Mouse (Mus musculus): ENCODE measurements around the gene Tmem258. TPM values are rescaled to one million over a fixed set of nuclear protein-coding genes. Genes with fewer than 3 reads are reported as not detected.

Tmem258 gene
- polyA plus RNA-seq, 1 experiment from 2014 or later, result 470 TPM

GRCm38 (mm10) chr19:10173116-10173718, 30.6 kb upstream of the Tmem258 start:
- 0 out of 2 replicates have a peak, but pooled peaks cover 4% of the 10 kb centered on the region for H3K4me1 ChIP-seq (replicated peaks)
- no peak overlapping the region for H3K4me3 ChIP-seq (replicated peaks)
- ATAC-seq, result peak; percentile 68
- 75% methylated on average over 5 of the region's 5 CpGs for WGBS
- no peaks in the 10 kb centered on the region for H3K9me3 ChIP-seq
- H3K36me3 ChIP-seq, result no peaks in the 10 kb centered on the region
- no peaks in the 10 kb centered on the region; the same call in 1 of the 2 replicates for H3K27me3 ChIP-seq (replicated peaks)
- no peak overlapping the region for H3K9ac ChIP-seq
- no peak overlapping the region for H3K4me2 ChIP-seq (replicated peaks)
- H3K27ac ChIP-seq, result no peak overlapping the region

- WGBS, result 87% methylated on average over 7 of the region's 7 CpGs
- Histone ChIP-seq H3K36me3 (no peaks in the 10 kb centered on the region), H3K4me1 (replicated peaks) (0 out of 2 replicates have a peak, but pooled peaks cover 4% of the 10 kb centered on the region), H3K27me3 (replicated peaks) (no peaks in the 10 kb centered on the region; the same call in 1 of the 2 replicates), H3K9me3 (no peaks in the 10 kb centered on the region), H3K4me2 (replicated peaks) (no peak overlapping the region), H3K9ac (no peak overlapping the region), H3K4me3 (replicated peaks) (no peak overlapping the region), H3K27ac (no peak overlapping the region)
- ATAC-seq, result no peak
Observed at GRCm38 (mm10) chr19:10173844-10174539, 29.8 kb upstream of the Tmem258 start.

GRCm38 (mm10) chr19:10174956-10175355, 28.9 kb upstream of the Tmem258 start:
- no peak overlapping the region for H3K4me3 ChIP-seq (replicated peaks)
- H3K9ac ChIP-seq, result no peak overlapping the region
- H3K36me3 ChIP-seq, result no peaks in the 10 kb centered on the region
- H3K4me1 ChIP-seq (replicated peaks), result 0 out of 2 replicates have a peak, but pooled peaks cover 4% of the 10 kb centered on the region
- H3K4me2 ChIP-seq (replicated peaks), result no peak overlapping the region
- no peaks in the 10 kb centered on the region; the same call in 1 of the 2 replicates for H3K27me3 ChIP-seq (replicated peaks)
- no peak for ATAC-seq
- WGBS, result 78% methylated on average over 4 of the region's 4 CpGs
- H3K9me3 ChIP-seq, result no peaks in the 10 kb centered on the region
- no peak overlapping the region for H3K27ac ChIP-seq

GRCm38 (mm10) chr19:10176477-10176876, 27.3 kb upstream of the Tmem258 start:
- no peak overlapping the region for H3K4me2 ChIP-seq (replicated peaks)
- no peak overlapping the region for H3K4me3 ChIP-seq (replicated peaks)
- no peaks in the 10 kb centered on the region for H3K36me3 ChIP-seq
- WGBS, result 83% methylated on average over 1 of the region's 1 CpGs
- H3K27ac ChIP-seq, result no peak overlapping the region
- ATAC-seq, result no peak
- 0 out of 2 replicates have a peak, but pooled peaks cover 4% of the 10 kb centered on the region for H3K4me1 ChIP-seq (replicated peaks)
- no peaks in the 10 kb centered on the region; the same call in 1 of the 2 replicates for H3K27me3 ChIP-seq (replicated peaks)
- H3K9me3 ChIP-seq, result no peaks in the 10 kb centered on the region
- no peak overlapping the region for H3K9ac ChIP-seq

- no peak overlapping the region for H3K9ac ChIP-seq
- no peak overlapping the region for H3K4me3 ChIP-seq (replicated peaks)
- ATAC-seq, result no peak; the same call in 1 of the 2 replicates
- H3K9me3 ChIP-seq, result no peaks in the 10 kb centered on the region
- H3K36me3 ChIP-seq, result no peaks in the 10 kb centered on the region
- no peaks in the 10 kb centered on the region; the same call in 1 of the 2 replicates for H3K27me3 ChIP-seq (replicated peaks)
- 0 out of 2 replicates have a peak, but pooled peaks cover 4% of the 10 kb centered on the region for H3K4me1 ChIP-seq (replicated peaks)
- H3K4me2 ChIP-seq (replicated peaks), result no peak overlapping the region
- 50% methylated on average over 7 of the region's 7 CpGs for WGBS
- no peak overlapping the region for H3K27ac ChIP-seq
Observed at GRCm38 (mm10) chr19:10176941-10177372, 26.9 kb upstream of the Tmem258 start.

- ATAC-seq, result no peak
- no peaks in the 10 kb centered on the region for H3K27me3 ChIP-seq (replicated peaks)
- H3K27ac ChIP-seq, result no peak overlapping the region
- H3K4me1 ChIP-seq (replicated peaks), result peaks cover 19% of the 10 kb centered on the region
- peaks cover 8% of the 10 kb centered on the region for H3K36me3 ChIP-seq
- H3K9ac ChIP-seq, result no peak overlapping the region
- no peak overlapping the region for H3K4me3 ChIP-seq (replicated peaks)
- no peaks in the 10 kb centered on the region for H3K9me3 ChIP-seq
- WGBS, result 90% methylated on average over 7 of the region's 7 CpGs
- no peak overlapping the region for H3K4me2 ChIP-seq (replicated peaks)
Observed at GRCm38 (mm10) chr19:10181225-10181624, 22.6 kb upstream of the Tmem258 start.

- H3K36me3 ChIP-seq, result peaks cover 18% of the 10 kb centered on the region
- H3K9ac ChIP-seq, result peak overlapping the region; percentile 34; the same call in 1 of the 2 replicates
- peak overlapping the region; percentile 61 for H3K4me2 ChIP-seq (replicated peaks)
- H3K4me3 ChIP-seq (replicated peaks), result peak overlapping the region; percentile 92
- H3K27me3 ChIP-seq (replicated peaks), result no peaks in the 10 kb centered on the region
- H3K4me1 ChIP-seq (replicated peaks), result peaks cover 24% of the 10 kb centered on the region
- H3K27ac ChIP-seq, result 0 out of 2 replicates have a peak overlapping the region, but pooled peaks have one; percentile 60
- H3K9me3 ChIP-seq, result no peaks in the 10 kb centered on the region
- 29% methylated on average over 7 of the region's 7 CpGs for WGBS
- ATAC-seq, result no peak
Observed at GRCm38 (mm10) chr19:10182142-10182541, 21.7 kb upstream of the Tmem258 start.

GRCm38 (mm10) chr19:10182670-10183298, 21.0 kb upstream of the Tmem258 start, which contains the start of gene Fads1:
Gene Fads1 (plus strand): TSS chr19:10182888.
- Histone ChIP-seq H3K27ac (peak within 1 kb of the TSS; percentile 97), H3K4me1 (replicated peaks) (peaks cover 24% of the 10 kb centered on the region), H3K27me3 (replicated peaks) (no peaks in the 10 kb centered on the region), H3K4me3 (replicated peaks) (peak within 1 kb of the TSS; percentile 92), H3K9ac (peak within 1 kb of the TSS; percentile 97), H3K9me3 (no peaks in the 10 kb centered on the region), H3K36me3 (peaks cover 24% of the 10 kb centered on the region), H3K4me2 (replicated peaks) (peak within 1 kb of the TSS; percentile 61)
- WGBS, result under 1% methylated on average over 70 of the region's 70 CpGs
- peak; percentile 97 for ATAC-seq

- 1% methylated on average over 35 of the region's 35 CpGs for WGBS
- H3K4me1 ChIP-seq (replicated peaks), result peaks cover 25% of the 10 kb centered on the region
- no peaks in the 10 kb centered on the region for H3K9me3 ChIP-seq
- H3K27me3 ChIP-seq (replicated peaks), result no peaks in the 10 kb centered on the region
- H3K9ac ChIP-seq, result peak overlapping the region; percentile 97
- H3K4me2 ChIP-seq (replicated peaks), result peak overlapping the region; percentile 61
- ATAC-seq, result peak; percentile 65
- H3K4me3 ChIP-seq (replicated peaks), result peak overlapping the region; percentile 92
- peak overlapping the region; percentile 97 for H3K27ac ChIP-seq
- peaks cover 31% of the 10 kb centered on the region for H3K36me3 ChIP-seq
Observed at GRCm38 (mm10) chr19:10183299-10183983, 20.4 kb upstream of the Tmem258 start.

- Histone ChIP-seq H3K9ac (peak overlapping the region; percentile 97), H3K36me3 (peaks cover 37% of the 10 kb centered on the region), H3K4me3 (replicated peaks) (peak overlapping the region; percentile 92), H3K27ac (peak overlapping the region; percentile 97), H3K4me1 (replicated peaks) (peaks cover 28% of the 10 kb centered on the region), H3K9me3 (no peaks in the 10 kb centered on the region), H3K27me3 (replicated peaks) (no peaks in the 10 kb centered on the region), H3K4me2 (replicated peaks) (peak overlapping the region; percentile 61)
- peak; percentile 56 for ATAC-seq
- 2% methylated on average over 12 of the region's 12 CpGs for WGBS
Observed at GRCm38 (mm10) chr19:10184096-10184495, 19.7 kb upstream of the Tmem258 start.

- 0 out of 2 replicates have a peak overlapping the region, but pooled peaks have one; percentile 4 for H3K4me2 ChIP-seq (replicated peaks)
- H3K9ac ChIP-seq, result no peak overlapping the region
- H3K27ac ChIP-seq, result no peak overlapping the region
- peaks cover 33% of the 10 kb centered on the region for H3K4me1 ChIP-seq (replicated peaks)
- peaks cover 49% of the 10 kb centered on the region for H3K36me3 ChIP-seq
- H3K27me3 ChIP-seq (replicated peaks), result no peaks in the 10 kb centered on the region
- no peaks in the 10 kb centered on the region for H3K9me3 ChIP-seq
- no peak for ATAC-seq
- H3K4me3 ChIP-seq (replicated peaks), result no peak overlapping the region
- 95% methylated on average over 3 of the region's 3 CpGs for WGBS
Observed at GRCm38 (mm10) chr19:10185876-10186275, 17.9 kb upstream of the Tmem258 start.
